Mouse (Mus musculus) G1E (cell line): ENCODE data around the gene Nlrp3.

ENCODE experiments used
- CTCF ChIP-seq: IDR thresholded peaks from 2 replicates; pipeline ENCODE4 v1.5.1; 2012; ENCODE audit warnings: low read depth, low read length, inconsistent platforms, mixed read lengths
- GATA1 ChIP-seq: IDR thresholded peaks from 2 replicates; pipeline ENCODE4 v1.6.1; 2012; ENCODE audit warnings: borderline replicate concordance, low read length, inconsistent platforms, mixed read lengths
- POLR2AphosphoS5 ChIP-seq: IDR thresholded peaks from 2 replicates; pipeline ENCODE4 v1.6.1; 2012; ENCODE audit warnings: low read depth, low read length, inconsistent platforms; ENCODE audit not compliant: insufficient replicate concordance

- TF ChIP-seq POLR2AphosphoS5 = no peak
- TF ChIP-seq CTCF = no peak
- no peak for TF ChIP-seq GATA1
Measured at GRCm38 (mm10) chr11:59505351-59505838, 36.0 kb upstream of the Nlrp3 start.
